Mouse (Mus musculus) bone marrow macrophage, adult 2 months (primary cell): ENCODE measurements at regions not wholly inside any gene's neighbourhood (a gene's known extent, or its start where the extent isn't known, plus 50 kb on each side); places are given as distances from the start of the nearest gene placed in this dataset.

ENCODE experiments used
- CTCF ChIP-seq: IDR thresholded peaks from 2 replicates; pipeline ENCODE4 v1.5.1; 2012; ENCODE audit warnings: low read depth, mild to moderate bottlenecking, low read length, moderate library complexity
- POLR2A ChIP-seq: IDR thresholded peaks from 2 replicates; pipeline ENCODE4 v1.6.1; 2012; ENCODE audit warnings: mild to moderate bottlenecking, low read depth, low read length, borderline replicate concordance

DNA sequence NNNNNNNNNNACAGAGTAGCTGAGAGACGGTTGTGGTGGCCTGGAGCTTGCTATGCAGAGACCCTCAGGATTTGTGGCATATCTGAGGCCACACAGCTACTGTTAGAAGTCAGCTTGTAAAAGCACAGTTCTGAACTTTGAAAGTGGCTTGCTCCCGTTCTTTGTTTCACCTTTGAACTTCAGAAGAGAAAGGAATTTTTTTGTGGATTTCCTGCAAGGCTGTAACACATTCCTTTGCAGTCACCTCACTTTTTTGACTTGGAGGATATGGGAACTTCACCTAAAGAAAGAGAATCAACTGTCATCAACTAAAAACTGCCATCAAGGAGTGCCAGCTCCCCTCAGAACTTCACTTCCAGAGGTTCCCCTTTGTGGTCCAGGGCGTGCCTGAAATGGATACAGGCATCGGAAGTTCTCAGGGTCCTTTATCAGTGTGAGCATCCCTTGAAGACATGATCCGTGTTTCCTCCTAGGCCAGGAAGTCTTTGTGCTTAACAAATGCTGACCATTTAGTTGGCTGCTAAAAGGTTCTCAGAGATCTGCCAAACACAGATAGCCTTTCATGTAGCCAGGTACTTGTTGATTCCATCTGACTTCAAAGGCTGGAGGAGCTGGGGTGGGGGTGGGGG is 275.5 kb downstream of the Mreg start:
- TF ChIP-seq POLR2A (no peak), CTCF (no peak)
